Mouse (Mus musculus) kidney, postnatal 4 days (tissue): ENCODE data around the gene Sdsl.

Experiments used
- DNase-seq, 2 experiments: peaks; one replicate each; pipeline ENCODE4 v3.0.0; 2021; ENCODE audit warnings: mixed read lengths in 2 of 2

Sdsl gene

DNA sequence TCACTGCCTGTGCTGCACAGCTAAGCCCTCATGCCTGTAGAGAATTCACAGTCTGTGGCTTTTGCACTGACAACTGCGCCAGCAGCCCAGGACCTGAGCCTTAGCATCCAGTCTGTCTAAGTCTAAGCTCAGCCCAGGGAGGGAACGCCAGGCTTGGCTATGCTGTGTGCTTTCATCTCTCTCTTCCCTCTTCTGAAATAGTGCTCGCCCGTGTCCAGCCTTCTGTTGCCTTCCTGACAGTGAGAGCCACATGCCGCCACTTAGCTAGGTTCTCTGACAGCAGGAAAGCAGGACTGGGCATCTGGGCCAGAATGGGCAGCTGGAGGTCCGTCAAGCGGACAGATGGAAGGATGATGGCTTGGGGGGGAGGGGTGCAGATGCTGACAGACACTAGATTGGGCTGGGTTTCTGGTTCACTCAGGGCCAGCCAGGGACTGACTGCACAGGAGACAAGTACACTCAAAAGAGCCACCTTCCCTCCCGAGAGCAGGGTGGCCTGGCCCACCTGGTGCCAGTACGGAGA lies 21.3 kb upstream of the Sdsl start:
- DNase-seq: no peak

DNA sequence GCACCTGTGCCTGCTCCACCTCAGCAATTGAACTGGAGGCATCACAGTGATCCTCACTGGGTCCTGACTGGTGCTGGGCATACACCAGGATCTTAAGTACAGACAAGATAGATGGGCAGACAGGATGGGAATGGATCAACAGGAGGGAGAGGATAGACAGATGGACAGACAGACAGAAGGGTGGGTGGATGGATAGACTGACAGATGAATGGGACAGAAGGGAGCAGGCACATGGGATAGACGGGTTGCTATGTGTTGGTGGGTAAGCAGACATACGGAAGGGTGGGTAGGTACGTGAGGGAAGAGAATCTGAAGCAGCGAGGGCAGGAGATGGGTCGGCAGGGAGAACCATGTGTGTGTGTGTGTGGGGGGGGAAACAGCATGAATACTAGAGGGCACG lies 20.8 kb upstream of the Sdsl start:
- no peak for DNase-seq

DNA sequence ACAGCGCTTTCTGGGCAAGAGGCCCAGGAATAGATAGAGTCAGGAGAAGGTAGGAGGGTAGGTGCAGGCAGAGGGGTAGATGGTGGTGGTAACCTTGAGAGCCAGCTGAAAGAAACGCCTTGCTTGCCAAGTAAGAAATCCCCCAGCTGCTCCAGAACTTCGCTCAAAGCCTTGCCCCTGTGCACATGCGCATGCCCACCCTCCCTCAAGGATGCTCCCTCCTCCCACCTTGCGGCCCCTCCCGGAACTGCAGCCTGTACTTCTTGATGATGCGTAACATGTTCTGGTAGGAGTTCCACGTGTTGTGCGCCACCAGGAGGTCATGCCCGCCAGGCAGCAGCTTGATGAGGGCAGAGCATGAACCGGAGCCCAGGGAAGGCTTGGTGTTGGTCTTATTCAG lies 19.8 kb upstream of the Sdsl start:
- peak; percentile 70 to 75 for DNase-seq

DNA sequence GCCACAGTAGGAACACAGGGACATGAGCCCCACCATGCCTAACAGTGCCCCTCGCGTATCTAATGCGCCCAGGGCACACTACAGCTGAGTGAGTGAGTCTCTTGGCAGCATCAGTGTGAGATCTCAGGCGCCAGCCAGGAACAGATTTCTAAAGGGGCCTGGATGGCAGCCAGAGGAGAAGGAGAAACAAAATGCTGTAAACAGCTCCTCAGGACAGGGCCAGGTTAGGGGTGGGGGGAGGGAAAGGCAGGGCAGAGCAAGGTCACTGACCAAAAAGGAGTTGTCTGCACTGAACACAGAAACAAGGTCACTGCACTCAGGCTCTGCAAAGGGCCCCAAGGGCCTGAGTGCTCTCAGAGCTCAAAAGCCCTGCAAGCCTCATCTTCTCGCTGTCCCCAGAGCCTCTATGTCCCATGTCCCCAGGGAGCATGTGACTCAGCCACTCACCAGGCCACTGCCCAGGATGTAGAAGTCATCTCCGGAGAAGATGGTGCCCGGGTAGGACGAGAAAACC lies 18.1 kb upstream of the Sdsl start:
- DNase-seq: no peak

DNA sequence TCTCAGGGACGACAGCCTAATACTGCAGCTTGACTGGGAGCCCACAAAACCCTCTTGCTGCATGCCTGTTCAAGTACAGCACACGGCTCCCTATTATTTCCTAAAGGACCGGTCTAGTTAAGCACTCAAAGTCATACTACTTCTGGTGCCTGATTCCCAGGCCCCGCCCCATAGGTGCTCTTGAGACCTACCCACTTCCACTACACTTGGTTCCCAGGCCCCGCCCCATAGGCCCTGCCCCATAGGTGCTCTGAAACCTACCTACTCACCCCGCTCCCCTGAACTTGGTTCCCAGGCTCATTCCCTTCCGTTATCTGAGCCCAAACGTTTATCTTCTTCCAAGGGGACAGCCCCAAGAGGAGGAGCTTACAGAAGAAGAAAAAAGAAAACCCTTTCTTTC lies 15.2 kb upstream of the Sdsl start:
- no peak for DNase-seq

DNA sequence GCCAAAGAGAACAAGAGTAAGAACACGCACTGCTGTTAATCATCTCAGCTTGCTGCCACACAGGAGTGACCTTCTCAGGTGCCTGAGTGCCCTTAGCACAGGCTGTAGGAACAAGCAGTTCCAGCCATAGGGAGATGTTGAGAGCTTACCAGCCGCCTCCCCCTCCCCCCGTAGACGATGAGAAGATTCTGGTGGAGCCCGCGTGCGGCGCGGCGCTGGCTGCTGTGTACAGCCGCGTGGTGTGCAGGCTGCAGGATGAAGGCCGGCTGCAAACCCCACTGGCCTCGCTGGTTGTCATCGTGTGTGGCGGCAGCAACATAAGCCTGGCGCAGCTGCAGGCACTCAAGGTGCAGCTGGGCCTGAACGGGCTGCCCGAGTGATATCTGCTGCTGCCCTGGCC lies 10.8 kb upstream of the Sdsl start:
- no peak for DNase-seq

DNA sequence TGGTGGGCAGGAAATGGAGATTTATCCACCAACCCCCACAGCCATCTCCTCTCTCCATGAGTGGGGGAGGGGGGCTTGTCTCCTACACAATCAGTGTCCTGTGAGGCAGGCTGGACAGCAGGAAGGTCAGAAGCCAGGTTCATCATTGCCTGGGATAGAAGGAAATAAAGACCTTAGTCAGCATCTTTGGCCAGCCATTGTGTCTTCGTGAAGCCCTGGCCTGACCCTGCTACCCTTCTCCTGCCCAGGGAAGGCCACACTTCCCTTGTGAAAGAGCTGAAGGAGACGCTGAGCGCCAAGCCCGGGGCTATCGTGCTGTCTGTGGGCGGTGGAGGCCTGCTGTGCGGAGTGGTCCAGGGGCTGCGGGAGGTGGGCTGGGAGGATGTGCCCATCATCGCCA lies 8.6 kb upstream of the Sdsl start:
- DNase-seq: no peak

DNA sequence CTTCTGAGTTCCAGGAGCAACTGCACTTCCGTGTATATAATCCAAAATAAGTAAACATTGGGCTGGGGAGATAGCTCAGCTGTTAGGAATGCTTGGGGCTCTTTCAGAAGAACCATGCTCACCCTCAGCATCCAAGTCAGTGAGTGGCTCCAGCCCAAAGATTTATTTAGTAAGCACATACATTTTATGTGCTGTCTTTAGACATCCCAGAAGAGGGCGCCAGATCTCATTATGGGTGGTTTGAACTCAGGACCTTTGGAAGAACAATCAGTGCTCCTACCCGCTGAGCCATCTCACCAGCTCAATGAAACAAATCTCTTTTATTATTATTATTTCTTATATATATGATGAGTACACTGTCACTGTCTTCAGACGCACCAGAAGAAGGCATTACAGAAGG lies 6.9 kb upstream of the Sdsl start:
- no peak for DNase-seq

DNA sequence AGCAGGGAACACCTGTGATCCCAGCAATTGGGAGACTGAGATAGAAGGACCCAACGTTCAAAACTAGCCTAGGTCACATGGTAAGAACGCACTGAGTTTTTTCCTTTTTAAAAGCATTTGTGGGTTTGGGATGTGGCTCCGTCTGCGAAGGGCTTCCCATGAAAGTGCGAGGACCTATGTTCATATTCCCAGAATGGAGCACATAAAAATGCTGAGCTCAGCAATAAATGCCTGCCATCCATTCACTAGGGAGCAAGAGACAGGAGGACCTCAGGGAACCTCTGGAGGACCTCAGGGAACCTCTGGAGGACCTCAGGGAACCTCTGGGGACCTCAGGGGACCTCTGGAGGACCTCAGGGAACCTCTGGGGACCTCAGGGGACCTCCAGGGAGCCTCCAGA lies 5.4 kb upstream of the Sdsl start:
- no peak for DNase-seq

DNA sequence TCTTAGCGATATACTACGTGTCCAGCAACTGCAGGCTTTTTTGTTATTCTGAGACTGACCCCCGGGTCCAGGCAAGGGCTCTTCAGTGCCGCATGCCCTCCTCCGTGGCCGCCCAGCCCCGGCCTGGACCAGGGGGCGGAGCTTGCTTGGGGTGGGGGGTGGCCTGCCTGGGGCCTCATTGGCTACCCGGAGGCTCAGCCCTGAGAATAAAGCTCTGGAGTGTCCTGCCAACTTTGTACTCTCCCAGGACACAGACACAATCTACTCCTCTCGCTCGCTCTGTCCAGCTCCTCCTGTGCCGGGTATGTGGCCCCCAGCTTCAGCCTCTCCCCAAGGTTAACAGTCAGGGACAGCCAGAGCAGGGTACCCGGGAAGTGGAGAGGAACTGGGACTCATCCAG lies 3.7 kb upstream of the Sdsl start, which contains the start of gene Sds:
TSS of gene Sds (plus strand) at position 231 of the 400 bp plus-strand sequence.
- DNase-seq: peak in 1 of 2 experiments; percentile 26

DNA sequence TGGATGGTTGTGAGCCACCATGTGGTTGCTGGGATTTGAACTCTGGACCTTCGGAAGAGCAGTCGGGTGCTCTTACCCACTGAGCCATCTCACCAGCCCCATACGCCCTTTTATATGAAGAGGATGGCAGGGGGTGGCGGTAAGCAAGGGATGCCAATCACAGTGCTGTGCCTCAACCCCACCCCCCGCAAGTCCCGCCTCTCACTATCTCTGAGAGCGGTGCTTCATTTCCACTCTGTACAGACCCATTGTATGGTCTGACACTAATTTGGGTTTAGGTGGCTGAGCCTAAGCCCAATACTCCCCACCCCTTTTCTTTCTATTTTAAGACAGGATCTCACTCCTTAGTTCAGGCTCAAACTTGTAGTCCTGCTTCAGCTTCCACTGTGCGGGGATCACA lies 3.3 kb upstream of the Sdsl start:
- DNase-seq: no peak

DNA sequence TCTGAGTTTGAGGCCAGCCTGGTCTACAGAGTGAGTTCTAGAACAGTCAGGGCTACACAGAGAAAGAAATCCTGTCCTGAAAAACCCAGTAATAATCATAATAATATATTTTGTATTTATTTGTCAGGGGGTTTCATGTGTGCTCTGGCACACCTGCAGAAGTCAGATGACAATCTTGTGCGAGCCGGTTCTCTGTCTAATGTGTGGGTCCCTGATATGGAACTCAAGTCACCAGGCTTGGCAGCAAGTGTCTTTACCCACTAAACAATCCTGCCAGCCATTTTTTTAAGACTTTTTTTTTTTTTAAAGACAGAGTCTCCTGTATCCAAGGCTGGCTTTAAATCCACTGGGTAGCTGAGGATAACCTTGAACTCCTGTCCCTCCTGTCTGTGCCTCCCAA lies 751 bp upstream of the Sdsl start:
- no peak for DNase-seq

DNA sequence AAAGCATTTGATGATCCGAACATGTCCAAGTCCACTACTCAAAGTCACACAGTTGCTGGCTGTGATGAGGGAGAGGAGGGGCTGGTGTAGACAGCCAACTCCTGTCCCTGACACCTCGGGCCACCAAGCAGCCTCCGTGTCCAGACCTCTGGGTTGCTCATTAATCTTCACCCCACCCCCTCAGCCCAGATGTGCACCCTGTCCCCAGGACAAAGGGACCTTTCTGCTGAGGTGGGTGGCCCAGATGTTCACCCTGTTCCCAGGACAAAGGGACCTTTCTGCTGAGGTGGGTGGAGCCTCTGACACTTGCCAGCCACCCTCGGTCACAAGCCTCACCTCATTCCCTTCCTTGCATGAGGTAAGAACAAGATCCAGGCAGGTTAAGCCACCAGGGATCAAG lies 1.1 kb downstream of the Sdsl start:
- peak in 1 of 2 experiments; percentile 19 for DNase-seq

DNA sequence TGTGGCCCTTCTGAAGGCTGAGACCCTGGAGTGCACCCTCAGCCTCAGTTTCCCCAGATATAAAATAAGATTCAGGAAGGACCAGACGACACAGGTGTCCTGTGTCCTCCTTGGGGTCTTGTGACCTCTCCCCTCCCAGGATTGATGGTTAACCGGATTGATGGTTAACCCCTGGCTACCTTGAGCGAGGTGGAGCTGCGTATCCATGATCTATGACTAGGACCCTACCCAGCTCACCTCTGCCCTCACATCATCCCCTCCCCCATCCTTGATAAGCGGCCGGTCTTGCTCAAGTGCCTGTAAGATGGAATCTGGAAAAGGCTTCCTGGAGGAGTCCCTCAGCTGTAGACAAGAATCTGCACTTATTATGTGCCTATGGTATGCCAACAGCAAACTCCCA lies 3.8 kb downstream of the Sdsl start:
- no peak for DNase-seq

DNA sequence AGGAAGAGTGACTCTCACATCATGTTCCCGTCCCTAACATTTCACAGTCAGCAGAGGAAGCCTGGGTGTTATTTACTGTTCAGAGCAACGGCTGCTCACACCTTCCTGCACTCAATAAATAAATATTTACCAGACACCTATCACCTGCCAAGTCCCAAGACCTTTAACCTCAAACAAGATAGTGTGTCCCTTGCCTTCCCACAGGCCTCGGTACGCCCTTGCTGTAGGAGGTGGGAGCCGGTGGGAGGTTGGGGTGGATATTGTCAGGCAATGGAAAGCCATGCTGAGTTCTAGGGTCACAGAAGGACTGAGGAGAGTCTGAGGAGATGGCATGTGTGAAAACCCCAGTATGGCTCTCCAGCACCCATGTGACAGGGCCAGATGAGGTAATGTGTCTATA lies 4.3 kb downstream of the Sdsl start:
- DNase-seq: no peak

DNA sequence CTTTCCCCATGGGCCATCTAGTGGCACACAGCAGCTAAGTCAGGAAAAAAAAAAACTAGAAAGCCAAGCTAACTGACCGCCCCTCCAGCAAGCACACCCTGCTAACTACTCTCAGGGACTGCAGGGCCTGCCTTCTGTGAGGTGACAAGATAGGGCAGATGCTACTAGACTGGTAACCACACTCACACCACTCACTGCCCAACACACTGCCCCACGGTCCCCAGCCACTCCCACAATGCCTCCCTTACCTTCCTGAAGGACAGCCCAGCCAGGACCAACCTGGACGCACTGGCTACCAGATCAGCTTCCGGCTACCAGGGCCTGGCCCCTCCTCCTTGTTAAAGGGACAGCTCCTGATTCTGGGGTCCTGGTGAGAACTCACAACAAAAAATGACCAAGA lies 5.6 kb downstream of the Sdsl start:
- peak; percentile 62 to 76 for DNase-seq

DNA sequence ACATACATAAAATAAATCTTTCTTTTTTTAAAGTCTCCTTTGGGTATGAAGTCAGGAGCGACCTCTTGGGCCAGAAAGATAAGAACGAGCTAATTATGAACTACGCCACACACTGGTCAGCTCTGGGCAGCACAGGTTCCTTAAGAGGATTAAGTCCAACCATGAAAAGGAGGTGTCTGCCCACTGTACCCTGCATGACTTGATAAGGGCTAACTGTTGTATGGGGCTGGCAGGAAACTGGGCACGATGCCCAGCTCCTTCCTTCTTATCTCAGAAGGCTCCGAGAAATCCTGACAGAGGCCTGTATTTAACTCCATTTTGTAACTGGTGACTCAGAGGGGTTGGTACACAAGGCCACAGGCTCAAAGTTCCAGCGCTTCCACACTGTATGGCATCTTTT lies 6.8 kb downstream of the Sdsl start:
- peak in 1 of 2 experiments; percentile 33 for DNase-seq

DNA sequence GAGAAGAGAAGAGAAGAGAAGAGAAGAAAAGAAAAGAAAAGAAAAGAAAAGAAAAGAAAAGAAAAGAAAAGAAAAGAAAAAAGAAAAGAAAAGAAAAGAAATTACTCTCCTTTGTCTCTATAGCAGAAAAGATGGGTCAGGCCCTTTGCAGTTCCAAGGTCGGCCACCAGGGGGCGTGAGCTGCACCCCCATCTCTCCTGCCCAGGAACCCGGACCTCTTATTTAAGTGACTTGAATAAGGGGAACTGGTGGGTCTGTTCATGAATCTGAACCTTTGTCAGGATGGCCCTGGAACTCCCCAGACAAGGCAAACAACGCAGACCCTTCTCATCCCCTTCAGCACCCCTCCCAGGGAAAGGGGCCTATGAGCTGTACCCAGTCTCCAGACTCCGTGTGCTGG lies 7.5 kb downstream of the Sdsl start:
- peak; percentile 58 to 59 for DNase-seq

DNA sequence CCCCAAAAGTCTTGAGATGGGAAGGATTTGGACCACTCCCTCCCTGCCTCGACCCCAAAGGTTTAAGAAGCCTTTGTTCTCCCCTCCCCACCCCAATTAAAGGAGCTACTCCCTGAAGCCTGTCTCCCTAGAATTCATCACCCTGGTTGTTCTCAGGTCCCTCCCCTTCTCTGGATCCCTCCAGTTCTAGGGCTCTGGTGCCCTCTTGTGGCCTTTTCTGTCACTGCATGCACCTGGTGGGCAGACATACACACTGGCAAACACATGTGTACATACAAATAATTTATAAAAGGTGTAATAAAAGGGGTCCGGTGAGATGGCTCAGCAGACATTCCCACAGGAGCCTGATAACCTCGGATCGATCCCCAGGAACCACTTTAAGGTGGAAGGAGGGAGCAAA lies 8.3 kb downstream of the Sdsl start:
- DNase-seq: peak; percentile 45 to 47

DNA sequence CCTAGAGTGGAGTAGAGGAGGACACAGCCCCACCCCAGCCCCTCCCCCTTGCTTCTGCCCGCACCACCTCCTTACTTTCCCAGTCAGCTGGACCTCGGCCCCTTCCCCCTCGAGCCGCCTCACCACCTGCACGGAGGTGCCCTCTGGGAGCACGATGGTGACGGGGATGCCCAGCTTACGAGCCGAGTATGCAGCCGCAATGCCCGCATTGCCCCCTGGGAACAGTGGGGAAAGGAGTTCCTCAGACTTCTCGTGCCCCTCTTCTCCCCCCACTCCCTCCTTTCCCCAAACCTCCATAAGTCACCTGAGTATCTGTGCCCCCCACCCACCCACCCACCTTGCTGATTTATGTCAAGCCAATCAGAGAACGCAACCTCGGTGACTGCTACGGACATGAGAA lies 10.7 kb downstream of the Sdsl start:
- DNase-seq: peak in 1 of 2 experiments; percentile 22

DNA sequence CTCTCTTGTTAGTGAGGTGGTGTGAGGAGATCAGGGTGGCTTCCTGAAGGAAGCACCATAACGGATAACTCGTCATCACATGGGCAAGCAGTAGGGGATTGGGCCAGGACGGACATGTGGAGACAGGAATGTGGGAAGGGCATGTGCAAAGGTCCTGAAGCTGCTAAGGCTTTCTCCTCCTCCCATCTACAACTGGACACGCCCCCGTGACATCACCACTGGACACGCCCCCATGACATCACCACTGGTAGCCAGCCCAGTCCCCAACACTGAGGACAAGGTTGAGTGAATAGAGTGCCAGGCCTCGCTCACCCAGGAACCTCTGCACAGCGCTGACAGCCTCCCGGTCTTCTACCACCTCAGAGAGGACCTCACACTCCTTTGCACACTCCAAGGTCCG lies 13.5 kb downstream of the Sdsl start:
- DNase-seq: no peak

DNA sequence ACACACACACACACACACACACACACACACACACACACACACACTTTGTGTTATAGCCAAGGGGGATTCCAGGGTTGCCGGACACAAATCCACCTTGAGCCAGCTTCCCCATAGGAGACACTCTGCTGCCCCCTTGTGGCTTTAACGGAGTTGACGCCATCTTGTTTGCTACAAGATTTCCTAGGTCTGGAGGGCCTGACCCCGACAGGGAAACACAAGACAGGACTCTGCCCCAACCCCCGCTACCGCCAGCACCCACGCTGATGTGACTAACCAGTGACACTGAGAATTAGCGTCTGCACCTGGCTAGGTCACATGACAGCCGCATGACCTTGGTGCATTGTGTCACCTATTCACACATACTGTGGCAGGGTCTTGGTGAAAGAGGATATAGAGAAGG lies 15.0 kb downstream of the Sdsl start:
- peak; percentile 87 to 88 for DNase-seq

DNA sequence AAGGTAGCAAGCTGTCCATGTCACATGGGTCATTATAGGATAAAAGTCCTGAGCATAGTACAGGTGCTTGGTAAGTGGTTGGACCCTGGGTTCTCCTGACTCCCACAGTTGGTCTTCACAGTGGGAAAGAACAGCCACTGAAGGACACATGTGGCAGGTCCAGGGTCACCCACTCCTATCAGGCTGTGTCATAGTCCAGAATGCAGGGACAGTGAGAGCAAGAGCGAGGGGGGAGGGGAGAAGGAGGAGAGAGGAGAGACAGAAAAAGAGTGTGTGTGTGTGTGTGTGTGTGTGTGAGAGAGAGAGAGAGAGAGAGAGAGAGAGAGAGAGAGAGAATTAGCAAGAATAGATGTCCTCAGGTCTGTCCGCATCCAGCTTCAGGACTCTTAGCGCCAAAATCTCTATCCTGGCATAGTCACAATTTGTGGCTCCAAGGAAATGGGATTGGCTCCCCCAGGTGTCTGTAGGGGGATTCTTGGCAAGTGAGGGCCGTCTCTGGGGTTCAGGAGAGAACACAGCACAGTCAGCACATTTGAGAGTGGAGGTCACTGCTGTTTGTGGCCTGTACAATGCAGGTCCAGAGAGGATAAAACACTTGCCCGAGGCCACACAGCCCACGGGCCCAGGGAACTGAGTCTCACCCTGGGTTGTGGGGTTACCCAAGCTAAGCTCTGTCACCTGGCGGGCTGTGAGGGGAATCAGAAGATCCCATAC lies 15.6 kb downstream of the Sdsl start:
- no peak for DNase-seq

DNA sequence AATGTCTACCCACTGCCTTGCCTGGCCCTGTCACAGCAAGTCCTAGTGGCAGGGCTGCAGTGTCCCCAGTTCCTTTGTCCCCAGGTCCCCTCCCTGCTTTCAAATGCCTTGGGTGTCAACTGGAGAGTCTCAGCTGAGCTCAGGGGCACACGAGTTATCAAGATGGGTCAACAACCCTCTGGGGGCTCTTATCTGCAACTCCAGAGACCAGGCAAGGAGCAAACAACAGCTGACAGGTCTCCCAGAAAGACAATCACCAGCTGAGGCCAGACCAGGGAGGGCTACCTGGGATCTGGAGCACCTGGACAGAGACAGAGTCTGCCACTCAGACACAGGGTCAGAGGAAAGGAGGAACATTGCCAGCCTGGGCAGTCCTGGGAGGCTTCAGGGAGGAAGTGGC lies 16.4 kb downstream of the Sdsl start:
- DNase-seq: no peak

DNA sequence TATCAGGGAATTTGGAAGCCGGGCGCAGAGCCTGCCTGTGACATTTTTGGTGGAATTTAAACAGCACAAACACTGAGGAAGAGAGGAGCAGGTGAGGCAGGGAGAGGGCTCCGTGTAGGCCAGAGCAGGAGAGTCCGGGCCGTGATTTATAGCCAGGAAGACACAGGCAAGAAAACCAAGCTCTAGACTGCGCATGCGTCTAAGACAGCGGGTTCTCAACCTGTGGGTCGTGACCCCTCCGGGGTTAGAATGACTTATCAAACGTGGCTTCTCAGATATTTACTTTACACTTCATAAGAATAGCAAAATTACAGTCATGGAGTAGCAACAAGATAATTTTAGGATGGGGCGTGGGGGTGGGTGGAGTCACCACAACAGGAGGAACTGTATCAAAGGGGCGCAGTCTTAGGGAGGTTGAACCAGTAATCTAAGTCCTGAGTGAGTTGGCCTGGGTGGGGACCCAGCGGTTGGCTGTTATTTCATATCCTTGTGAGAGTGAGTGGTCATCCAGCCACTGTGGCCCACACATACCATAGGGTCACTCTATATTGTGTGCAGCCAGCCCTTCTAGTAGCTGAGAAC lies 17.8 kb downstream of the Sdsl start:
- DNase-seq: no peak
